Mouse (Mus musculus): ENCODE measurements around the gene Mgarp.

GRCm38 (mm10) chr3:51377878-51378664 is 18.5 kb downstream of the Mgarp start:
- no peak for TF ChIP-seq MYOD1 (IDR thresholded peaks at IDR 0.05; ENCODE audit: control insufficient read depth, insufficient read length, low read depth)
- TF ChIP-seq MAX (IDR thresholded peaks at IDR 0.05) = no peak
- no peak for TF ChIP-seq CTCF (IDR thresholded peaks at IDR 0.05; ENCODE audit: control insufficient read depth, insufficient read depth, insufficient read length)
